Mouse (Mus musculus) CH12.LX (cell line): ENCODE measurements around the gene Tmem214.

Experiments used
- CTCF ChIP-seq, 2 experiments: IDR thresholded peaks in 1 of 2; conservative IDR thresholded peaks in 1 of 2; 2 replicates each; pipeline ENCODE4 v1.5.1; 2011 to 2012; ENCODE audit warnings: low read depth in 2 of 2, low read length in 2 of 2, improper control_type of control experiment in 1 of 2, inconsistent platforms in 1 of 2, mild to moderate bottlenecking in 1 of 2, moderate library complexity in 1 of 2
- E2F4 ChIP-seq: IDR thresholded peaks from 2 replicates; pipeline ENCODE4 v1.6.1; 2011; ENCODE audit warnings: low read depth, low read length, improper control_type of control experiment; ENCODE audit not compliant: insufficient replicate concordance
- GABPA ChIP-seq: IDR thresholded peaks from 2 replicates; pipeline ENCODE4 v1.6.1; 2012; ENCODE audit warnings: low read depth, low read length, improper control_type of control experiment, inconsistent platforms; ENCODE audit not compliant: insufficient replicate concordance
- HCFC1 ChIP-seq: IDR thresholded peaks from 2 replicates; pipeline ENCODE4 v1.6.1; 2012; ENCODE audit warnings: low read depth, mild to moderate bottlenecking, inconsistent platforms, low read length, improper control_type of control experiment
- JUN ChIP-seq: IDR thresholded peaks from 2 replicates; pipeline ENCODE4 v1.6.1; 2011; ENCODE audit warnings: low read depth, mild to moderate bottlenecking, low read length, improper control_type of control experiment, moderate library complexity; ENCODE audit not compliant: insufficient read depth
- JUND ChIP-seq: conservative IDR thresholded peaks from 2 replicates; pipeline ENCODE4 v1.6.1; 2011; ENCODE audit warnings: low read depth, low read length, improper control_type of control experiment
- MXI1 ChIP-seq: IDR thresholded peaks from 2 replicates; pipeline ENCODE4 v1.6.1; 2011; ENCODE audit warnings: mild to moderate bottlenecking, low read depth, low read length, improper control_type of control experiment
- POLR2A ChIP-seq: IDR thresholded peaks from 2 replicates; pipeline ENCODE4 v1.6.1; 2011; ENCODE audit warnings: low read depth, mild to moderate bottlenecking, improper control_type of control experiment, low read length
- RAD21 ChIP-seq: IDR thresholded peaks from 2 replicates; pipeline ENCODE4 v1.6.1; 2011; ENCODE audit warnings: low read depth, mild to moderate bottlenecking, low read length, improper control_type of control experiment, moderate library complexity
- RCOR1 ChIP-seq: conservative IDR thresholded peaks from 2 replicates; pipeline ENCODE4 v1.6.1; 2012; ENCODE audit warnings: low read depth, mild to moderate bottlenecking, inconsistent platforms, low read length, improper control_type of control experiment
- SIN3A ChIP-seq: IDR thresholded peaks from 2 replicates; pipeline ENCODE4 v1.6.1; 2012; ENCODE audit warnings: low read length, improper control_type of control experiment, inconsistent platforms
- TBP ChIP-seq: conservative IDR thresholded peaks from 2 replicates; pipeline ENCODE4 v1.6.1; 2011; ENCODE audit warnings: low read depth, low read length, improper control_type of control experiment
- TCF12 ChIP-seq: IDR thresholded peaks from 2 replicates; pipeline ENCODE4 v1.6.1; 2014; ENCODE audit warnings: low read depth, mild to moderate bottlenecking, inconsistent platforms, low read length, improper control_type of control experiment
- UBTF ChIP-seq: IDR thresholded peaks from 2 replicates; pipeline ENCODE4 v1.6.1; 2012; ENCODE audit warnings: low read depth, mild to moderate bottlenecking, inconsistent platforms, low read length, improper control_type of control experiment, moderate library complexity

DNA sequence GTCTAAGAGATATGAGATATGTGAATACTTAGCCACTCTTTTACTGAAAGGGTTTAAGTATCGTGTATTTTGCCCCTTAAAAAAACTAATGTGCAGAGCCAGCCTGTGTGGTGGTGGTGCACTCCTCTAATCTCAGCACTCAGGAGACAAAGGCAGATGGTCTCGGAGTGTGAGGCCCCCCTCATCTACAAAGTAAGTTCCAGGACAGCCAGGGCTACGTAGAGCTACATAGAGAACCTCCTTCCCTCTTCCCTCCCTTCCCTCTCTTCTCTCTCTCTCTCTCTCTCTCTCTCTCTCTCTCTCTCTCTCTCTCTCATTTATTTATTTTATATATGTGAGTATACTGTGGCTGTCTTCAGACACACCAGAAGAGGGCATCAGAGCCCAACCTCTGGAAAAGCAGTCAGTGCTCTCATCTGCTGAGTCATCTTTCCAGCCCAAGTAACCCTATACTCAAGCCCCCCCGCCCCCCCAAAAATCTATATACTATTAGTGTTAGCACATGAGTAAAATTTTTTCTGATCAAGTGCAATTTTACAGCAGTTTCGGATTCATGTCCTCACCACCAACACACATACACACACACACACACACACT, 11.6 kb downstream of the Tmem214 start:
- TF ChIP-seq CTCF (conservative IDR thresholded peaks at IDR 0.05 in 1 of 2, IDR thresholded peaks at IDR 0.05 in 1 of 2; ENCODE audit: low read depth in 2 of 2, low read length in 2 of 2) (no peak), GABPA (no peak), POLR2A (no peak), TBP (no peak), SIN3A (no peak), E2F4 (no peak), JUND (no peak), TCF12 (no peak), MXI1 (no peak), UBTF (no peak), JUN (no peak), HCFC1 (no peak), RCOR1 (no peak), RAD21 (peak; percentile 5)
